Mouse (Mus musculus): ENCODE measurements at regions not wholly inside any gene's neighbourhood (a gene's known extent, or its start where the extent isn't known, plus 50 kb on each side); places are given as distances from the start of the nearest gene placed in this dataset.
A peak's percentile ranks its signal among the peaks of the same experiment; 100 is the strongest.
"Not testable (repeated sequence)": the region's sequence is repeated elsewhere in the genome, so short reads cannot be mapped to it uniquely, and the experiment has no call there.

DNA sequence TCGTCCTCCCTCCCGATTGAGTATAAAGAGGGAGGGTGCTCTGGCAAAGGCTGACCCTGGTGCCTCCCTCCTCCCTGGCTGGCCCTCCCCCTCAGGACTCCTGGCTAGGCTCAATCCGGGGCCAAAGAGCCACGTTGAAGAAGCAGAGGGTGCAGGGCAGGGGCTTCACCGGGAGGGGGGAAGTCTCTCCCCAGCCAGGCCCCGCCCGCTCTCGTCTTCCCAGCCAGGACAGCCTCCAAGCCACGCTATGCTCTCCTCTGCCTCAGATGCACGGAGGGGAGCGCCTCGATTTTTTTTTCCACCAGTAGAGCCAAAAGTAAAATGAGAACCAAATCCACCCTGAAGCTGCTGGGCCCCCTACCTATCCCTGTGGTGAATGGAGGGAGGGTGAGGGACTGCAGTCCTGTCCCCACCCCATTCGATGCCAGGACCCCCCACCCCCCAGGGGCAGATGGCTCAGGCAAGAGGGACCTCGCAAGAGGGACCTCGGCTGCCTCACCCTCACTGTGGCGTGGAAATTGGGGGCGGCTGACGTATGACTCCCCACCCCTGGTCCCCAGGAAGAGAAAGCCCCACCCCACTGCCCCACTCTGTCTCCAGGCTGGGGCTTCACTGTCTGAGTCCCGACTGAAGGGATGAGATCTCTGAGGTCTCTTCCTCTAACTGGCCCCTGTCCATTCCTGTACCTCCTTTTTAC lies 53.2 kb upstream of the Col1a1 start:
- peak; percentile 31 for DNase-seq (ENCODE audit: low read depth, low spot score)

DNA sequence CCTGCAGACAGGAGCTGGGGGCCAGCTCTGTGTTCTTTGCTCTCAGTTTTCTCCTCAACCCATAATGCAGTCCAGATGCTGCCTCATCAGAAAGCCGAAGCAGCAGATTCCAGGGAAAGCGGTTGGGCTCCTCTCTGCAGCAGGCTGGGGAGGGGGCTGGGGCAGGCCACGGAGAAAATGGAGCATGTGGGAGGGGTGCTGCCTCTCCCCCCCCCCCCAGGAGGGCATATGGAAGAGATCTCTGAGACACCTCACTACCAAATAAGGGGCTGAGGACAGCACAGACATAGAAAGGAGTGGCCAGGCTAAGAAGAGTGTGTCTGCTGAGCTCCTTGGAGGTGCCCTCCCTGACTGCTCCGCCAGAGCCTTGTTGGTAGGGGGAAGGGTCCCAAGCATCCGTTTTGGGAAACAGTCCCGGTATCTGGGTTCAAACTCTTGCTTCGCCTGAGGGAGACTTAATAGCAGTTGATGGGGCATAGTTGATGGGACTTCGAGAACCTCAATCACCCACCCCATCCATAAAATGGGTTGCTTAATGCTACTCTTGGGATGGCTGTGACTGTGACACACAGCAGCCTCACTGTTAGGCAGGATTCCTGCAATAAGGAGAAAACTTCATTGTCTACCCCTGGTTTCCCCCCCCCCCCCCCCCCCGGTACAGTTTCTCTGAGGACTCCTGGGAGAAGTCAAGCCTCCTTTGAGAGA lies 53.9 kb upstream of the Col1a1 start:
- DNase-seq (ENCODE audit: low read depth, low spot score), result peak; percentile 63

DNA sequence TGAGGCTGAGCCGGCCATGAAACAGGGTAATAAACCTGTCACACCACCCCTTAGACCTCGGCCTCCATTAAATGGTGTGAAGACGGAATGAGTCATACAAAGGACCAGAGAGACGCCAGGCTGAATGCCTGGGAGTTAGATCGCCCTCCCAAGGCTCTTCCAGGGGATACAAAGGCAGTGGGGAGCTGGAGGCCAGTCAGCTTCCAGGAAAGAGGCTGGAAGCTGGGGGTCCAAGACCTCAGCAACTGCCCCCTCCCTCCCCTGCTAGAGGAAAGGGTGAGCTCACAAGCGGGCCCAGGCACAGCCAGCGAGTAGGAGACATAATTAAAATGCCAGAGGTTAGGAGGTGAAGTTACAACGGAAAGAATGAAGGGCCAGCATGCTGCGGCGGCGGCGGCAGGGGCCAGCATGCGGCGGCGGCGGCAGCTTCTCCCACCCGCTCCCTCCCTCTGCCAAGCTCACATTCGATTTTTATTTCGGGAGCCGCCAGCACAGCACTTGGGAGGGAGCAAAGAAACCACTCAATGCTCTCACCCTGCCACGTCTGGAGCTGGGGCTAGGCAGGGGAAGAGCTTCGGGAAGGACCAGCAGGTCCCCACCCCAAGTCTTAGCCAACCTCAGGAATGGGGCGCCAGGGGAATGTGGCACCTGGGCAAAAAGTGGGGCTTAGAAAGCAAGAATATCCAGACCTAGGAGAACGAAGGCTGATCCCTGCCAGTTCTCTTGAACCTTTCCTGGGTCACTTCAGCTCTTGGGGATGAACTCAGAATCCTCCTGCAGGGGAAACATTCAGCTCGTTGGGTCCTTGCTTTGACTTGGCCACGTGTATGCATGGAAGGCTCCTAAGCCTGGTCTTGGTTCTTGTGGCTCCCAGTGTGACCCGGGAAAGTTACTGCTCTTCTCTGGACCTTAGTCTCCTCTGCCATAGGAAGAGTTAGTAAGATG lies 54.9 kb upstream of the Col1a1 start:
- peak; percentile 47 for DNase-seq (ENCODE audit: low read depth, low spot score)

DNA sequence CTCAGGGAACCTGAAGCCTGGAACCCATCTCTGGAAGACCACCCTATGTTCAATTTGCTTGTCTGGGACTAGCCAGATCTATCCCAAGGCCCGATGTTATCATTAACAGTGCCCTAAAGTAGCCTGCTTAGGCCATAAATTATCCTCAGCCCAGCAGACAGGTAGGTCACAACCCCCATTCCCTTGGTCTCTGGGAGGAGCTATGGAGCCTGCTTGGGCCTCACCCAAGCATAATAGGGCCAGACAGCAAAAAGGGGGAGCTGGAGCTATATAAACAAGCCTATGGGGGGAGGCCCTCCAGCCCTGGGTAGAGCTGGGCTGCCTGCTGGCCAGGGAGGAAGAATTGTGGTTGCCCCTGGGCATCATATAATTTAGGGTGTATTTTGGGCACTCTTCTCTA lies 59.3 kb upstream of the Col1a1 start:
- DNase-seq (ENCODE audit: low read depth, low spot score), result no peak

GRCm38 (mm10) chr11:94875026-94875425 lies 61.0 kb upstream of the Col1a1 start:
- no peak for DNase-seq (ENCODE audit: low read depth, low spot score)

DNA sequence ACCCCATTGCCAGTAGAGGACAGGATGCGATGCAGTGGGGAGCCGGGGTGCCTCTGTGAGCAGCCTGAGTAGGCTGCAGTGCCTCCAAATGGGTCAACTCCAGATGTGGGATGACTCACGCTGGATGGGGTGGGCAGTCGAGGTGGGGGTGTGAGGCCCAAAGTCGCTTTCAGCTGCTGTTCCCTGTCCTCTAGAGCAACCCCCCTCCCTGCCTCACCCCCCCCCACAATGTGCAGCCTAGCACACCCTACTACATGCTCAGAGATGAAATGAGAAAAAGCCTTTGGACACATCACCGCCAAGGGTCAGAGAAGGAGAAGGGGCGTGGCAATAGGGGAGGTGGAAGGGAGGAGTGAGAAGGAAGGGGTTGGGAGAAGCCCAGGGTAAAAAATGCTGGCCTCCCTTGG lies 61.9 kb upstream of the Col1a1 start:
- no peak for DNase-seq (ENCODE audit: low read depth, low spot score)

DNA sequence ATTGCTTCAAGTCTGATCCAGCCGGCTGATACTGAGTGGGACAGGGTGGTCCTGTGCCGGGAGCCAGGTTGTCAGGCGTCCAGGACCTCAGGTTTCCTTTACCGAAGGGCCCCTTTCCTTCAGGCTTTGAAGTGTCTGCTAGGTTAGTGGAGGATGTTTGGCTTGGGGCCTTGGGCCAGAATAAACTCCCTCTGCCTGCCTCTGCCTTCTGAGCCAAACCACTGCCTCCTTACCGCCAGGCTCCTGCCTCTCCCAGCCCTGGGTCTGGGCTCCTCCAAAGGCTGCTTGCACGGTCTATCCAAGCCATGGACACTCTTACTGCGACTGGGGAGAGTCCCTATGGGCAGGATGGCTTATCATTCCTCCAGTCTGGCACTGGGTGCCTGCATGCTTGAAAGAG lies 62.3 kb upstream of the Col1a1 start:
- no peak for DNase-seq (ENCODE audit: low read depth, low spot score)

DNA sequence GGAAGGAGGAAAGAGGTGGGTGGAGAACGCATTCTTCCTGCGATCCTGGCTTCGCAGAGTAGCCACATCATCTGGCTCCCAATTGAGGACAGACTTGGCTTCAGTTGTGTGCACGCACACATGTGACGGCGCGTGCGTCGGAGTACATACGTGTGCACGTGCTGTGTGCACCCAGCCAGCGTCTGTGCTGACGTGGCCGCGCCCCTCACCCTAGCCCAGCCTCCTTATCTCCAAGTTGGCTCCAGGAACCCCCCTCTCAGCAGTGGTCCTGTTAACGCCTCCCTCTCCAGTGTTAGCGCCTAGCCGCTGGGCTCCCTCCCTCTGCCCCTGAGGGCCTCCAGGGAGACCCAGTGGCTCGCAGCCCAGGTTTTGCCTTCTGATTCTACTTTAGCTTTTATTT lies 63.1 kb upstream of the Col1a1 start:
- no peak for DNase-seq (ENCODE audit: low read depth, low spot score)

- peak; percentile 36 for DNase-seq (ENCODE audit: low read depth, low spot score)
Measured at GRCm38 (mm10) chr11:94870341-94870740, 65.7 kb upstream of the Col1a1 start.

DNA sequence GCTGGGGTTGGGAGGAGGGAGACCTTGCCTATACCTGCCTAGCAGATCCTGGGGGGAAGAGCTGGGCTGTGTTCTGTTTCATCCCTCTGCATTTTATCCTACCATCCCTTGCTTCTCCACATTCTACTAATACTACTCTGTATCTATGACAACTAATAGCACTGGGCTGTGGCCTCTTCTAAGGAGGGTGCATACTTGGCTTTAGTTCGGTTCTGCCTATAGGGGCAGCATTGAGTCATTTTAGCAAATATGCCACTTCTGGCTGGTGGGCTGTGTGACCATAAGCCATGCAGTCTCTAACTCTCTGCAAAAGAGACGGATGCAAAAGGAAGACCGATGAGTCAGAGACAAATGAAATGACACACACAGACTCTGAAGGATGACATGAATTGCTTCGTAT lies 66.2 kb upstream of the Col1a1 start:
- not testable (repeated sequence) for DNase-seq (ENCODE audit: low read depth, low spot score)

GRCm38 (mm10) chr11:94866176-94866967 lies 69.7 kb upstream of the Col1a1 start:
- peak; percentile 77 for DNase-seq (ENCODE audit: low read depth, low spot score)

DNA sequence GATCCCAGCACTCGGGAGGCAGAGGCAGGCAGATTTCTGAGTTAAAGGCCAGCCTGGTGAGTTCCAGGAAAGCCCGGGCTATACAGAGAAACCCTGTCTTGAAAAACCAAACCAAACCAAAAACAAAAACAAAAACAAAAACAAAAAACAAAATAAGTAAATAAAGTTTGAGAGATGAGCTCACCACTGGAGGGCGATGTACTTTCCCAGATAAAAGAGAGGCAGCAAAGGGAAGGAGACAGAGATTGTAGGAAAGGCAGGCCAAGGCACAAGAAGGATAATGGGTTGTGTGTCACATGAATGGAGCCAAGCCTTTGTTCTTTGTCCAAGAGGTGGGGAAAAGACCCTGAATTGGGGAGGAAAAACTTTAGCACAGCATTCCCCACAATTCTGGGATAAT lies 67.6 kb upstream of the Tmem92 start:
- no peak for DNase-seq (ENCODE audit: low read depth, low spot score)

- DNase-seq (ENCODE audit: low read depth, low spot score), result no peak
Measured at GRCm38 (mm10) chr11:94839133-94839532, 56.6 kb upstream of the Tmem92 start.

DNA sequence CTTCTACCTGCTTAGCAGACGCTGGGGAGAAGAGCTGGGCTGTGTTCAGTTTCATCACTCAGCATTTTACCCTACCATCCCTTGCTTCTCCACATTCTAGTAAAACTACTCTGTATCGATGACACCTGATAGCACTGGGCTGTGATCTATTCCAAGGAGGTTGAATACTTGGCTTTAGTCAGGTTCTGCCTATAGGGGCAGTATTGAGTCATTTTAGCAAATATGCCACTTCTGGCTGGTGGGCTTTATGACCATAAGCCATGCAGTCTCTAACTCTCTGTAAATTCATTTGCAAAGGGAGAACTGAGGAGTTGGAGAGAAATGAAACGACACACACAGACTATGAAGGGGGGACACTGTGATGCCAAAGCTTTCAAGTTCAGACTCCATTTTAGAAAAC lies 55.6 kb upstream of the Tmem92 start:
- no peak for DNase-seq (ENCODE audit: low read depth, low spot score)

- DNase-seq (ENCODE audit: low read depth, low spot score), result no peak
Measured at GRCm38 (mm10) chr11:94836347-94836746, 53.8 kb upstream of the Tmem92 start.

DNA sequence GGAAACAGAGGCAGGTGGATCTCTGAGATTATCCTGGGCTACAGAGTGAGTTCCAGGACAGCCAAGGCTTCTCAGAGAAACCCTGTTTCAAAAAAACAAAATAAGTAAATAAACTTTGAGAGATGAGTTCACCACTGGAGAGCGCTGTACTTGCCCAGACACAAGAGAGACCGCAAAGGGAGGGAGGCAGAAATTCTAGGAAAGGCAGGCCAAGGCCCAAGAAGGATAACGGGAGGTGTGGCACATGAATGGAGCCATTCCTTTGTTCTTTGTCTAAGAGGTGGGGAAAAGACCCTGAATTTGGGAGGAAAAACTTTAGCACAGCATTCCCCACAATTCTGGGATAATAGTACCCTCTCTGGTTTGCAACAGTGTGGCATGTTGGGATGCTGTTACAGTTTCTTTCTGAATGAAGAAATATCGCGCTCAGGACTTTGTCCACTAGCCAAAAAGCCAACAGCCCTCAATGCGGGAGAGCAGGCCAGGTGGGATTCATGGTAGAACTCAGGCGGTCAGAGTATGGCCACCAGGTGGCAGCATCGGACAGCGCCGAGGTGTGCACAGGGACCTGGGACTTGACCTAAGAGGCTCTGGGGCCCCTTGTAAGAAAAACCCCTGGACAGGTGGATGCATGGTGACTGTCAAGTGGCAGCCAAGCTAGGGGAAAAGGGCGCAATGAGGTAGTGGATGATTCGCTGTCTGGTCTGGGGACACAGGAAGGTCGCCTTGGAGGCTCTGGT lies 49.9 kb upstream of the Tmem92 start:
- peak; percentile 65 for DNase-seq (ENCODE audit: low read depth, low spot score)

Measured in embryo, embryonic 11.5 days (tissue).